Mouse (Mus musculus) c-Kit-negative CD71-positive TER-119-positive erythroid progenitor cells, embryonic 14.5 days (primary cell): ENCODE measurements around the gene Nat8f2.
"Not testable (repeated sequence)": the region's sequence is repeated elsewhere in the genome, so short reads cannot be mapped to it uniquely, and the experiment has no call there.

Source experiments
- DNase-seq: peaks from one replicate; pipeline ENCODE4 v3.0.0-alpha.2; 2013; ENCODE audit warnings: low read depth, low spot score

Gene Nat8f2

GRCm38 (mm10) chr6:85869006-85869405 lies at the start of gene Nat8f2:
TSS of gene Nat8f2 (minus strand) at chr6:85869158.
- DNase-seq, result not testable (repeated sequence)

- not testable (repeated sequence) for DNase-seq
These were observed 49.4 kb upstream of the Nat8f2 start for GRCm38 (mm10) chr6:85918341-85918740.

GRCm38 (mm10) chr6:85916596-85916995 lies 47.6 kb upstream of the Nat8f2 start:
- DNase-seq, result no peak

- peak; percentile 83 for DNase-seq
These were observed 46.9 kb upstream of the Nat8f2 start, which contains the start of gene Nat8f1 for GRCm38 (mm10) chr6:85915539-85916513. TSS of gene Nat8f1 (minus strand) at chr6:85915687.

GRCm38 (mm10) chr6:85915141-85915538 lies 46.2 kb upstream of the Nat8f2 start:
- peak; percentile 31 for DNase-seq

GRCm38 (mm10) chr6:85911587-85911986 lies 42.6 kb upstream of the Nat8f2 start, which contains the start of gene Tprkb:
TSS of gene Tprkb (plus strand) at chr6:85911865.
- DNase-seq, result no peak

- DNase-seq, result no peak
These were observed 40.7 kb upstream of the Nat8f2 start for GRCm38 (mm10) chr6:85909704-85910103.

GRCm38 (mm10) chr6:85908341-85908740 lies 39.4 kb upstream of the Nat8f2 start:
- DNase-seq, result no peak

- not testable (repeated sequence) for DNase-seq
These were observed 38.0 kb upstream of the Nat8f2 start for GRCm38 (mm10) chr6:85906911-85907351.

- peak; percentile 37 for DNase-seq
These were observed 35.7 kb upstream of the Nat8f2 start, which contains the start of gene Nat8f4 for GRCm38 (mm10) chr6:85904642-85905061. TSS of gene Nat8f4 (minus strand) at chr6:85904884.

- no peak for DNase-seq
These were observed 33.3 kb upstream of the Nat8f2 start for GRCm38 (mm10) chr6:85902303-85902702.

GRCm38 (mm10) chr6:85898596-85899475 lies 29.9 kb upstream of the Nat8f2 start:
- not testable (repeated sequence) for DNase-seq

- DNase-seq, result not testable (repeated sequence)
These were observed 26.2 kb upstream of the Nat8f2 start for GRCm38 (mm10) chr6:85895061-85895648.

- no peak for DNase-seq
These were observed 20.0 kb upstream of the Nat8f2 start for GRCm38 (mm10) chr6:85888961-85889360.

GRCm38 (mm10) chr6:85884311-85884710 lies 15.4 kb upstream of the Nat8f2 start:
- no peak for DNase-seq

GRCm38 (mm10) chr6:85883246-85883645 lies 14.3 kb upstream of the Nat8f2 start:
- not testable (repeated sequence) for DNase-seq

GRCm38 (mm10) chr6:85867726-85868690 lies 950 bp downstream of the Nat8f2 start:
- no peak for DNase-seq

- not testable (repeated sequence) for DNase-seq
These were observed 2.0 kb downstream of the Nat8f2 start for GRCm38 (mm10) chr6:85866995-85867394.

- not testable (repeated sequence) for DNase-seq
These were observed 2.8 kb downstream of the Nat8f2 start for GRCm38 (mm10) chr6:85866166-85866565.
